Mouse (Mus musculus) embryo, embryonic 9.5 days (tissue): ENCODE data around the gene Marveld3.

ENCODE experiments used
- DNase-seq: peaks from one replicate; pipeline ENCODE4 v3.0.0-alpha.2; 2017; ENCODE audit errors: extremely low spot score

The Marveld3 gene

GRCm38 (mm10) chr8:109964106-109964505 is 2.1 kb upstream of the Marveld3 start:
- DNase-seq, result no peak

GRCm38 (mm10) chr8:109963421-109963820 is 1.4 kb upstream of the Marveld3 start:
- DNase-seq, result no peak

- no peak for DNase-seq
Observed at GRCm38 (mm10) chr8:109962896-109963295, 893 bp upstream of the Marveld3 start.

GRCm38 (mm10) chr8:109959112-109959511 is 2.9 kb downstream of the Marveld3 start:
- no peak for DNase-seq

- no peak for DNase-seq
Observed at GRCm38 (mm10) chr8:109958036-109958655, 3.9 kb downstream of the Marveld3 start.

- DNase-seq, result peak; percentile 41
Observed at GRCm38 (mm10) chr8:109957167-109958028, 4.6 kb downstream of the Marveld3 start.

GRCm38 (mm10) chr8:109954486-109954948 is 7.5 kb downstream of the Marveld3 start:
- peak; percentile 36 for DNase-seq

- DNase-seq, result no peak
Observed at GRCm38 (mm10) chr8:109952171-109952570, 9.8 kb downstream of the Marveld3 start.

GRCm38 (mm10) chr8:109948285-109948564 is 13.8 kb downstream of the Marveld3 start:
- no peak for DNase-seq

GRCm38 (mm10) chr8:109947447-109948284 is 14.3 kb downstream of the Marveld3 start:
- peak; percentile 43 for DNase-seq

- no peak for DNase-seq
Observed at GRCm38 (mm10) chr8:109946272-109946671, 15.7 kb downstream of the Marveld3 start.

GRCm38 (mm10) chr8:109945694-109946093 is 16.3 kb downstream of the Marveld3 start:
- no peak for DNase-seq

DNA sequence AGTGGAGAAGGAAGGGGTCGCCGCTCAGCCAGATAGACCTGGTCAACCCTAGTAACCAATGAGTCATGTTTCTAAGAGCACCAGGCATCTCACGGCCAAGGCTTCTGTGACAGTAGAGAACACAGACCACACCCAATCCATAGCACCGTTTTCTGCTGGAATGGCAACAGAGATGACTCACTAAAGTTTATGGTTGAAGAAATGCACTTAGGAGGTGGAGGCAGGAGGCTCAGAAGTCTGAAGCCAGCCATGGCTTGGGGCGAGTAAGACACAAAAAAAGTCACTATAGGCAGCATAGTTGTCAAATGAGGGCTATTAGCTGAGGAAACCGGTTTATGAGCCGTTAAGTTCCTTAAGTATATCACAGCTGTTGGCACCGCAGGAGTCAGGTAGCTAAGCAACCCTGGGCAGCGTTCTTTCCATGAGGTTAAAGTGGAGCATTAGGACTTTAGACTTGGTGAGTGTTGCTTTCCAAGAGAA is 16.8 kb downstream of the Marveld3 start:
- DNase-seq, result no peak

GRCm38 (mm10) chr8:109941606-109942360 is 20.2 kb downstream of the Marveld3 start:
- DNase-seq, result no peak

DNA sequence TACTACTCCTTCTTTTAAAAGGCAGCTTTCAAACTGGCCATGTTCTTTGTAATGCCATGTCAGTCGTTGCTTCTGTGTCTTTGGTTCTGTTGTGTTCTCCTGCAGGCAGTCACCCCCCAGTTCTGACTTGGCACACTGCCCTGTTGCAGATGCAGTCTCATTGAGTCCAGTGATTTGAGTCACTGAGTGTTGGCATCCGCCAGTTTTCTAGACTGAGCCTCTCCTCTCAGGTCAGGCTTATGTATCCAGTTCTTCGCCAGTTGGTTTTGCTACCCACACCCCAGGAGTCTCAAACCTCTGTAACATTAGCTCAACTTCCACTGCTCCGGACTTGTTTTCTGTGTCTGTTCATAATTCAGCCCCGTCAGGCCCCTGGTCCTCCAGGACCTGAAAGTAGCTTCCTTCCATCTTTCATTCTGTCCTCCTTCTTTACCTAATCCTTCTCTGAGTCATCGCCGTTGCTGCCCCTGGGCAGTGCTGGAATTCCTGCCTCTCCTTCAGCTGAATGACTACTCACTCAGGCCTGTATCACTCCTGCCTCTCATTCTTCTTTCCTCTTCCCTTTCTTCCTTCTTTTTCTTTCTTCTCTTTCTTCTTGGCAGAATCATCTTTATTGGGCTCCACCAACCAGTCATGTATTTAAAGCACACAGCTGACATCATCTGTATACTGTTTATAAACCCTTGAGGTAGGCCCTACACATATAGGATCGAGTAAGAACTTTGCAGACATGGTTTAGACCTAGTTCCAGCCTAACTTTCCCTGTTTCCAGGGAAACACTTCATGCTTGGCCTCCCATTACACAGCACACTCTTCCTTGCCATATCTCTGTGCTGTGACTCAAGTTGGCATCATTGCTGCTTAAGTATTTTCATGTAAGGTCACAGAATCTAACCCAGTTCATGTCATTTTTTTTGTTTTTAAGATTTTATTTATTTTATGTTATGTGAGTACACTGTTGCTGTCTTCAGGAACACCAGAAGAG is 41.3 kb downstream of the Marveld3 start:
- DNase-seq, result no peak

DNA sequence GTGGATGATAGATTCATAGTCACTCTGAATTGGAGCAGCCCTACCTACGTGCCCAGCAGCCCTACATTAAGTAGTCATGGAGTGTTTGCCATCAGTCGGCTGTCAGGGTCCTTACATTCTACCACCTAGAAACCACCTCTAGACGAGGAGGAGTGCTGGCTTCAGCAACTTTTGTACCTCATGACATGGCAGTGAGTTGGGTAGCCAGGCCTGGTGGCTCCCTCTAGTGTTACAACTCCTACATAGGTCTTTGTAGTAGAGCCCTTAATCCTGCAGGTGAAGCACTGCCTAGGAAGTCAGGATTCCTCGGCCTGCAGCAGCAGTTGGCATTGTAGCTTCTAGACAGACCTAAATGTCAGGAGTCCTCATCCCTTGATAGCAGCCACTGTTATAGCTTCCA is 44.7 kb downstream of the Marveld3 start:
- DNase-seq, result peak; percentile 16

DNA sequence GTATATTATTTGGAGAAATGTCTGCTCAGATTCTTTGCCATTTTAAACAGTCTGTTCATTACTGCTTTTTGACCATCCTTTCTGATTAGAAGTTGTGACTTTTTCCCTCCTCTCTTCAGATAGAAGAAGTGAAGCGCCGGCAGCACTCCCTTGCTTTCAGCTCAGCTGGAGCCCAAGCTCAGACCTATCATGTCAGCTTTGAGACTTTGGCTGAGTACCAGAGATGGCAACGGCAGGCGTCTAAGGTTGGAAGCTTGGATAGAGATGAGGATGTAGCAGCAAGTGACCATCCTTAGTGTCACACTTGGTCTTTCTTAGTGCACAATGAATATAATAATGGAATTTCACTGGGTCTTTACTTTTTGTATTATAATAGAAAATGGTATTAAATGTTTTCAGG is 54.6 kb downstream of the Marveld3 start:
- DNase-seq, result no peak

DNA sequence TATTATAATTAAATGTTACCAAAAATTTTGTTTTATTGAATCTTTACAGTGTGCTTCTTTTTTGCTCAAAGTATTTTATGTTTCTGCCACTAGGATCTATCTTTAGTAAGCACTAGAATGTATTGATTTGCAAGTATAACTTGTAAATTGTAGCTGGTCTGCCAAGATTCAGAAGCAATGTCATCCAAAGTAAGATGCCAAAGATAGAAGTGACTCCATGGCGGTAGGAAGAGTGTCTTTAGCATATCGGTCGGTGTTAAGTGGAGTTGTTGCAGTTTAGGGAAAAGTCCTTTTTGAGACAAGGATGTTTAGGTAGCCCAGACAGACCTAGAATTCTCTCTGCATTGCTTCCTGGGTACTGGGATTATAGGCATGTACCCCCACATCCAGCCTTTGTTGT is 55.1 kb downstream of the Marveld3 start:
- no peak for DNase-seq

DNA sequence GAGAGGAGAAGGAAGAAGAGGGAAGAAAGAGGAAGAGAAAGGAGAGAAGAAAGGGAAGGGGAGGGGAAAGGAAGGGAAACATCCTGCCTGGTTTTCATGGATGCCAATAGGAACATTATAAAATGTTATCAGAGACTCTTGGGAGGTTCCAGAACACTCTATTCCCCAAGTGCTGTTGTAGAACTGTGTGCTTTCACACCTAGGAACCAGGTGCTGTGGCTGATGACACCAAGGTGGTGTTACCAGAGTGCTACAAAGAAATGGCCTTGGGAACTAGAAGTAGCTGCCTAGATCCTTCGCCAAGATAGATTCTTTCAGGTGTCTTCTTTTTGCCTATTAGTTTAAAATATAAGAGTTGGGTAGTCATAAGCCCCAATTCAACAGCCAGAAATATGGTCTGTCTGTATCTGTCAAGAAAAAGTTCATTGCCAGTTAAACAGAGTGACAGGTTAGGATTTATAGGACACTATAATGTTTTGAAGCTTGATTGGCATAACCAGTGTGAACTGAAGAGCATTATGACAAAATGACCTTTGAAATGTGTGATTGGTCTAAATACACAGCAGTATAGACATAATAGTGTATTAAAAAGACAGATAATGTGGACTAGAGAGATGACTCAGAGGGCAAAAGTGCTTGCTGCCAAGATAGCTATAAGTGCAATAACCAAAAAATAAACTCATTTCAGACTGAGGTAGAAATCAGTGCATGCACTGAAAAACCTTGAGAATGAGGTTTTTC is 56.9 kb downstream of the Marveld3 start:
- DNase-seq, result no peak
